Mouse (Mus musculus) C2C12 (cell line): Measurements from ENCODE around the gene Nppb. TPM values are rescaled to one million over a fixed set of nuclear protein-coding genes. Genes with fewer than 3 reads are reported as not detected.

ENCODE experiments used
- H3K27me3 ChIP-seq: one replicate; pipeline ENCODE4 v1.6.1; 2011; ENCODE audit not compliant: control insufficient read depth, insufficient read depth, insufficient read length
- H3K36me3 ChIP-seq: one replicate; pipeline ENCODE4 v1.6.1; 2011; ENCODE audit not compliant: control insufficient read depth, insufficient read depth
- H3K4me3 ChIP-seq: one replicate; pipeline ENCODE4 v1.5.1; 2011; ENCODE audit warnings: mild to moderate bottlenecking, control low read depth; ENCODE audit not compliant: poor library complexity, insufficient read depth, severe bottlenecking
- H3K79me2 ChIP-seq: one replicate; pipeline ENCODE4 v1.6.1; 2011; ENCODE audit not compliant: control insufficient read depth, insufficient read depth
- H3K79me3 ChIP-seq: one replicate; pipeline ENCODE4 v1.6.1; 2011; ENCODE audit warnings: low read depth, control low read depth
- H3ac ChIP-seq: one replicate; pipeline ENCODE3; 2011; ENCODE audit warnings: low read depth; ENCODE audit not compliant: control insufficient read depth, insufficient read length
- CEBPB ChIP-seq: IDR thresholded peaks from one replicate; pipeline ENCODE4 v1.6.1; 2011; ENCODE audit warnings: low read depth, mild to moderate bottlenecking, control low read depth, moderate library complexity
- CTCF ChIP-seq: IDR thresholded peaks from one replicate; pipeline ENCODE4 v1.5.1; 2011; ENCODE audit not compliant: control insufficient read depth, insufficient read depth, insufficient read length
- FOSL1 ChIP-seq: IDR thresholded peaks from one replicate; pipeline ENCODE4 v1.8.0; 2011; ENCODE audit warnings: mild to moderate bottlenecking, low read length; ENCODE audit not compliant: poor library complexity, insufficient read depth, severe bottlenecking
- MAX ChIP-seq: IDR thresholded peaks from one replicate; pipeline ENCODE4 v1.6.1; 2011; ENCODE audit warnings: mild to moderate bottlenecking, control low read depth
- MYOD1 ChIP-seq: IDR thresholded peaks from one replicate; pipeline ENCODE4 v1.6.1; 2011; ENCODE audit warnings: low read depth; ENCODE audit not compliant: control insufficient read depth, insufficient read length
- MYOG ChIP-seq: IDR thresholded peaks from one replicate; pipeline ENCODE4 v1.6.1; 2011; ENCODE audit not compliant: control insufficient read depth, insufficient read length; ENCODE audit errors: extremely low read depth
- USF1 ChIP-seq: IDR thresholded peaks from one replicate; pipeline ENCODE4 v1.6.1; 2011; ENCODE audit warnings: low read depth, mild to moderate bottlenecking, control low read depth, moderate library complexity
- polyA plus RNA-seq: library from polyadenylated mRNA; unstranded; fragments of >200 nt; fragmentation: generic; extraction: Trizol; gene quantifications from one replicate; pipeline ENCODE4 v1.2.1, GENCODE M21; 2012; ENCODE audit warnings: missing spikeins

Gene Nppb
- polyA plus RNA-seq, 1 experiment, result 1.2 TPM

DNA sequence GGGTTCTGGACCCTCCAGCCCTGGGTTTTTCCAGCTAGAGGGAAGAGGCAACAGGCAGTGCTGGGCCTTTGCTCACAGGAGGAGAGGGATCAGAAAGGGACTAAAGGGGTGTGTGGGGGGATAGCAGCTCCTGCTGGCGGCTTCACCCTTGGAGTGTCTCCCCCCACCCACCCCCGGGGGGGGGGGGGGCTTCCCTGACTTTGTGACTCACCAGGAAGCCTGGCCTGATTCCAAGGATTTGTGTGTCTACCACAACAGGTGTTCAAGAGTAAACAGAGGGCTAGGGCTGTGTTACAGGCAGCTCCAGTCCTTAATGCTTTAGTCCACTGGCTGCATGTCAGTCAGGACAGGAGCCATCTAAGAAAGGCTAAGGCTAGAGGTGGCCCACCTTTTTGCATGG lies 38.1 kb upstream of the Nppb start:
- Histone ChIP-seq H3K27me3 (no peaks in the 10 kb centered on the region), H3K4me3 (no peak overlapping the region), H3K79me2 (peaks cover 24% of the 10 kb centered on the region), H3K79me3 (peaks cover 9% of the 10 kb centered on the region), H3ac (no peak overlapping the region), H3K36me3 (peaks cover 23% of the 10 kb centered on the region)
- TF ChIP-seq MYOG, result no peak
- no peak for TF ChIP-seq MYOD1
- no peak for TF ChIP-seq USF1
- TF ChIP-seq CTCF, result no peak
- no peak for TF ChIP-seq CEBPB
- TF ChIP-seq MAX, result no peak
- TF ChIP-seq FOSL1, result no peak

DNA sequence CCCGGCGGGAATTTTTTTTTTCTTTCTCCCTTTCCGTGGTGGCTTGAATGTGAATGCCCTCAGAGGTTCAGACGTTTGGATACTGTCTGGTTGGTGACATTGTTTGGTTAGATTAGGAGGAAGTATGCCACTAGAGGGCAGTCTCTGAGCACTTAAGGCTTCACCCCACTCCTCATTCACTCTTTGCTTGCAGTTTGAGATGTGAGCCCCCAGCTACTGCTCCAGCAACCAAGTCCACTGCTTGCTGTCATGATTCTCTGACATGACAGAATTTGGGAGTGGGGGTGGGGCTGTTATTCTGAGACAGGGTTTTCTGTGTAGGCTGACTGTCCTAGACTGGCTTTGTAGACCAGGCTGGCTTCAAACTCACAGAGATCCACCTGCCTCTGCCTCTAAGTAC lies 32.0 kb upstream of the Nppb start:
- Histone ChIP-seq H3K4me3 (no peak overlapping the region), H3ac (no peak overlapping the region), H3K27me3 (no peaks in the 10 kb centered on the region), H3K36me3 (no peaks in the 10 kb centered on the region), H3K79me2 (no peaks in the 10 kb centered on the region), H3K79me3 (no peaks in the 10 kb centered on the region)
- TF ChIP-seq CTCF (peak; percentile 20), CEBPB (no peak)

GRCm38 (mm10) chr4:147957141-147957540 lies 28.4 kb upstream of the Nppb start:
- Histone ChIP-seq H3K4me3 (no peak overlapping the region), H3ac (no peak overlapping the region), H3K36me3 (no peaks in the 10 kb centered on the region), H3K27me3 (no peaks in the 10 kb centered on the region), H3K79me2 (no peaks in the 10 kb centered on the region), H3K79me3 (no peaks in the 10 kb centered on the region)
- TF ChIP-seq USF1 (no peak), CEBPB (no peak), MYOG (no peak), MYOD1 (no peak), MAX (no peak), FOSL1 (no peak)

DNA sequence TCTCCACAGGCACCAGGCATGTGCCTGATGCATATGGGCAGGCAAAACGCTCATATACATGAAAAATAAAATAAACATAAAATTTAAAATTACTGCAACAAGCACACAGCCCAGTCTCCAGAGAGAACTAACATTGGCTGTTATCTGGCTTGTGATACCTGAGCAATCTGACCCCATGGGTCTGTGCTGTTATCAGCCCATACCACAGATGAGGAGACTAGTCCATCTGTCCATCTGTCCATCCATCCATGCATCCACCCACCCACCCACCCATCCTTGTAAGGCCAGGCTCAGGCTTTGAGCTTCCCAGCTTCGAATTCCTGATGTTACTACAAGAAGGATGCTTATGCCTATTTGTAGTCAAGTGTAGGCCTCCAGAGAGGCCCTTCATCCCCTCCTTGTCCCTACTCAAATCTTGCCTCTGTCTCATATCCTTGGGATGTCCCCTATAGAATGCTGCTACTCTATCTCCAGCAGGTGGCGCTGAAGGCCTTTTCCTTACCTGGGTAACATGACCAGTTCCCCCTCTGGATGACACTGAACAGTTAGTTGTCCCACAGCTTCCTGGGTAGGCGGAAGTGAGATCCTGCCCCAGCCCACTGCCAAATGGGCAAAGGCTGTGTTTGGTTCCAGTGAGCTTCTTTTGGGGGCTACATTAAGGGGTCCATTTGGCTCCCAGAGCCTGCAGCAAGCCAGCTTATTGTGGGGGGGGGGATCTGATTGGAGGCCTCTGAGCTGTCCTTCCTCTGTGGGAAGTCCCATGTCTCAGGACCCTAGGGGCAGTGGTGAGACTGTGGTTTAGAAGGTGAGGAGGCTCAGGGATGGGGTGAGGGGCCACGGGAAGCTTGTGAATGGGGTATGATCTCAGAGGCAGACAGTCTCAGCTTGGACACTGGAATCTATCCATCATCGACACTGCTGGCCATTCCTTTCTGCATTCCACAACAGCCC lies 25.4 kb upstream of the Nppb start:
- Histone ChIP-seq H3K4me3 (no peak overlapping the region), H3K79me2 (no peaks in the 10 kb centered on the region), H3K36me3 (no peaks in the 10 kb centered on the region), H3K27me3 (no peaks in the 10 kb centered on the region), H3K79me3 (no peaks in the 10 kb centered on the region), H3ac (no peak overlapping the region)
- no peak for TF ChIP-seq MYOG
- TF ChIP-seq CTCF, result peak; percentile 25
- no peak for TF ChIP-seq MYOD1

DNA sequence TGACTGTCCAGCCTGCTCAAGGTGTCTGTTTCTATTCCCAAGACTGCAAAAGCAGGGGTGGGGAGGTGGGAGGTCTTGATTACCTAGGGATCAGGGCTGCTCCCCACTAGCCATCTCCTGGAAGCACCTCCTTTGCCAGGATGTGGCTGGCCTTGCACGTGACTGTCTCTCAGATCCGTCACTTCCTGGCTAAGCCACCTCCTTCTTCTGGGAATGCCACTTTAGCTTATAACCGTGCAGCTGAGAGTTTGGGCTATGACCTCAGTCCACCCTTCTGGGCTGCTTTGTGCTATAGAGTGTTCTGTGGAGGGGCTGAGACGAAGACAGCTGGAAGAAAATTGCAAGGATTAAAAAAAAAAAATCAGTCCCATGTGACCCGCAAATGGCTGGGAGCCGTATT lies 22.8 kb upstream of the Nppb start:
- Histone ChIP-seq H3K79me3 (no peaks in the 10 kb centered on the region), H3ac (no peak overlapping the region), H3K27me3 (peaks cover 11% of the 10 kb centered on the region), H3K36me3 (no peaks in the 10 kb centered on the region), H3K79me2 (no peaks in the 10 kb centered on the region), H3K4me3 (no peak overlapping the region)
- TF ChIP-seq USF1 (peak; percentile 76), CTCF (no peak), MYOD1 (no peak), MYOG (no peak)

DNA sequence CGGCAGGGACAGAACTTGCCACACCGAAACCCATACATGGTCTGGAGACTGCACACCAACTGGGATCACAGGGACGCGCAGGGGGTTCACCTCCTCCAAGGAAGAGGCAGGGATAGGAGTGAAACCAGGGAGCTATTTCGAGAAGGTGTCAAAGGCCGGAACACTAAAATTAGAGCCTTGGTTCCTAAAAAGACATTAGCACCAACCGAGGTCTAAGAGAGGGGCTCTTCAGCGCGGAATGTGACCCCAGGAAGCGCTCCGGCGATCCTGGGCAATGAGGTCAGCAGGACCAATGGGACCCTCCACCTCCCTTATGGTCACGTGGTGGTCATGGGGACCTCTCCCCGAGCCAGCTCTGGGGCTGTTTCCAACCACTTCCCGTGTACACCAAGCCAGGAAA lies 22.0 kb upstream of the Nppb start:
- TF ChIP-seq CTCF (no peak), MYOD1 (no peak), MAX (no peak), MYOG (no peak), CEBPB (no peak), FOSL1 (no peak), USF1 (no peak)
- no peaks in the 10 kb centered on the region for H3K79me3 ChIP-seq
- H3ac ChIP-seq, result no peak overlapping the region
- H3K27me3 ChIP-seq, result peaks cover 11% of the 10 kb centered on the region
- H3K4me3 ChIP-seq, result no peak overlapping the region
- no peaks in the 10 kb centered on the region for H3K79me2 ChIP-seq
- H3K36me3 ChIP-seq, result no peaks in the 10 kb centered on the region
